Mouse (Mus musculus) lung, postnatal 4 days (tissue): Measurements from ENCODE around the gene Slc34a1.

Experiments
- DNase-seq, 2 experiments: peaks; one replicate each; pipeline ENCODE4 v3.0.0; 2021

The Slc34a1 gene

DNA sequence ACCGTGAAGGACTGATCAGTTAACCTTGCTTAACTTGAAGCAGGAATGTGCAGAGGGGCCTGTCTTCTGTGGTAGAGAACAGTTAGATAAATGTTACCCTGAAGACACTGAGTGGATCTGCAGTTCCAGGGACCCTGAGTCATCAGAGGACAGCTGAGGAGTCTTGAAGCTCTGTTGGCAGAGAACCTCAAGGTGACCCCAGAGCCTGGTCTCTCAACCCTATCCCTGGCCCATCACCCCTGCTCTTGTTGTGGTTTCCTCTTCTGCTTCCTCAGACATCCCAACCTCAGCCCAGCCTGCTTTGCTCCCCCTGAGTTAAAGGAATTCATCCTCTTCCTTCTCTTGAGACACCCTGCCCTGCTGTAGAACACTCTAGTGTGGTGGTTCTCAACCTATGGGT lies at the start of gene Slc34a1:
TSS of gene Slc34a1 (plus strand) at position 100 of the 400 bp plus-strand sequence.
- no peak for DNase-seq

DNA sequence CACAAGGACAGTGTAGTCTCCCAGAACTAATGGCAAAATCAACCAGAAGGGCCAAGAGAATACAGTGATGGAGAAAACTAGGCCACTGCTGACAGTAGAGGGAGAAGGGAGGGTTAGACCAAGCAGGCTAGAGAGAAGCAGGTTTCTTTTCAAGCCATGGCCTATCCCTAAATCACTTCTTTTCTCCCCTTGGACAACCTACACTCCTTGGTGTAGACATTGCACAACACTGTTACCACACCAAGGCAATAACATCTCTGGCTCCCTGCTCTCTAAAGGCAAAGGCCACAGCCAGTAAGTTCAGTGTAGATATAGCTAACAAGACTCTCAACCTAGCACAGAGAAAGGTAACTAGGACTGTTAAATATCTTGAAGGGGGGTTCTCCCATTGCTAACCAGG lies 36.8 kb upstream of the Slc34a1 start:
- no peak for DNase-seq

DNA sequence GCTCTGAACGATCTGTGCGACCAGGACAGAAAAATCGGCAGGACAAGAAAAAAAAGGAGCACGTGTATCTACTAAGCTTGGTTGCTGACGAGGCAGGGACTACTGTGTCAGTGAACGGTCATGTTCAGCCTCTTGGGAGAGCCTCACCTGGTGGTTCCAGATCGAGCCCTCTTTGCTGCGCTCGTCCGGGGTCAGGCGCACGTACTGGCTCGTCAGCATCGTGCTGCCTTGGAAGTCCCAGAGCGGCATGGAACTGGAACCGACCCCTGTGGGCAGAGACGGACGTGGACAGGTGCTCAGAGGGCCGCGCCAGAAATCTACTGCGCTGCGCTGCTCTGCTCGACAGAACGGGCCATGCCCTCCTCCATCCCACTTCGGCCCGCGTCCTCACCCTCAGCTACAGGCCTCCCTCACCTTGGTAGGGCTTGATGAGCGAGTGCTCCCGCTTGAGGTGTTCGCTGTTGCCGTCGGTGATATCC lies 36.0 kb upstream of the Slc34a1 start:
- no peak for DNase-seq

DNA sequence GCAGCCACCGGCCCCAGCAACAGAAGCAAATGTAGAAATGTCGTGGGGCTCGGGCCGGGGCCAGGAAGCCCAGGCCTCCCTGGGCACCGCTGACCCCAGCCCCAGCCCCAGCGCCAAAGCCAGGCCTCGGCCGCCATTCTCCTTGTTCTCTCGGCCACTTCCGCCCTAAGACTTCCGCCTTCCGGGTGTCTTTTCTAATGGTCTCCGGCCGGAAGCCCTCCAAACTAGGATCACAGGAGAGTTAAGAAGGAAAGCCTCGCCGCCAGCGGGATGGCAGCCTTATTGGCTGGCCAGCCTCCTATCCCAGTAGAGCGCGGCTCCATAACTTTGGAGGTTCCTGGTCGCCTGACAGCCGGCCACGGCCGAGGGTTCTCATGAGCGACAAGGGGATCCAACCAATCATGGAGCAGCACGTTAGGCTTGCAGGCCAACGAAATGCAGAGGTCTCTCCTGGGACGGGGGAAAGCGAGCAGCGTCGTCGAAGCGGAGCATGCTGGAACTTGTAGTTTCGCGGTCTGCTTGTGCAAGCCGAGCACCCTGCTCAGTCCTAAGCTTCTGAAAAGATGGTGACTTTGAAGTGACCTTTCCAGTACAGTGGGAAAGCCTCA lies 35.4 kb upstream of the Slc34a1 start, which contains the start of gene Lman2:
TSS of gene Lman2 (minus strand) at position 331 of the 608 bp plus-strand sequence.
- peak; percentile 96 to 99 for DNase-seq

DNA sequence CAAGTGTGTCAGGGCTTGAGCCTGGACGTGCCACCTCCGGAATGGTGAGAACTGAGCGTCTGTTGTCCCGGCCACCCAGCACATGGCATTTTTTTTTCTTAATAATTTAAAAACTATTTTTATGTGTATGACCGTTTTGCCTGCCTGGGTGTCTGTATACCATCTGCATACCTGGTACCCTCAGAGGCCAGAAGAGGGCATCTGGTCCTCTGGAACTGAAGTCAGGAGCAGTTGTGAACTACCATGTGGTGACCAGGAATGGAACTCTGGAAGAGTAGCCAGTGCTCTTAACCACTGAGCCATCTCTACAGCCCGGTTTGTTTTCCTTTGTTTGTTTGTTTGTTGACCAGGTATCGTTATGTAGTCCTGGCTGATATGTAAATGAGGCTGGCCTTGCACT lies 29.6 kb upstream of the Slc34a1 start:
- no peak for DNase-seq

DNA sequence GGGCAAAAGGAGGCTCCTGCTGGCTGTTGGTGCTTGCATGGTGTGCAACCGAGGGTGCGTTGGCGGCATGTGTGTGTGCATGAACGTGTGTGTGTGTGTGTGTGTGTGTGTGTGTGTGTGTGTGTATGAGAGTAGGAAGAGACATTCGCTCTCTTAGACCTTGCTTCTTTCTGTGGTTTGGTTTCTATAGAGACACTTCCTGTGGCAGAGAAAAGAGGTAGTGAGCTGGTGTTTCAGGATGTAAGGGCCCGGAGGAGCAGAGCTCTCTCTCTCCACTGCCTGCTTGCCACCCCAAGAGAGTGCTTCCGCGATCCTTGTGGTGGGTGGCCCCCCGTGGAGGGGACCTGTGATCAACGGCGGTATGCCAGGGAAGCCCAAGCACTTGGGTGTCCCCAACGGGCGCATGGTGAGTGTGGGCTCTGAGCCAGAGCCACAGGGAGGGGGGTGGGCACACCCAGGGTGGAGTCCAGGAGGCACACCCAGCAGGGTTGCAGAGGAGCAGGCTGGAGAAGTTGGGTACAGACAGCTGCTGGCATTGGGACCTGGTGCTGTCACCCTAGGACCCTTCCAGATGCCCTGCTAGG lies 28.4 kb upstream of the Slc34a1 start, which contains the start of gene Rgs14:
TSS of gene Rgs14 (plus strand) at position 202 of the 584 bp plus-strand sequence.
- peak; percentile 53 to 61 for DNase-seq

DNA sequence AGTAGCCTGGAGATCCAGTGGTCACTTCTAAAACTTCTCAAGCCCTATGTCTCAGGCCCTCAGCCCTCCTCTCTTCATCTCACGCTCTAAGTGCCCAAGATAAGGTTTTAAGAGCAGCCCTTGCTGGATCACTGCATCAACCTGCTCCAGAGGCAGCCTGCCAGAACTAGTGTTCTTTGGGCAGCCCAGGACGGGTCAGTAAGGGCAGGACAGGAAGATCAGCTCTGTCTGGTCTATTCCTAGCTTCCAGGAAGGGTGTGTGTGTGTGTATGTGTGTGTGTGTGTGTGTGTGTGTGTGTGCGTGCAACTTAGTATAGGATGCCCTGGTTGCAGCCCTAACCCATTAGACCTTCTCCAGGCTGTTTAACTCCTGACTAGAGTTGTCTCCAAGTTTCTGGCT lies 27.8 kb upstream of the Slc34a1 start:
- peak; percentile 23 to 37 for DNase-seq

DNA sequence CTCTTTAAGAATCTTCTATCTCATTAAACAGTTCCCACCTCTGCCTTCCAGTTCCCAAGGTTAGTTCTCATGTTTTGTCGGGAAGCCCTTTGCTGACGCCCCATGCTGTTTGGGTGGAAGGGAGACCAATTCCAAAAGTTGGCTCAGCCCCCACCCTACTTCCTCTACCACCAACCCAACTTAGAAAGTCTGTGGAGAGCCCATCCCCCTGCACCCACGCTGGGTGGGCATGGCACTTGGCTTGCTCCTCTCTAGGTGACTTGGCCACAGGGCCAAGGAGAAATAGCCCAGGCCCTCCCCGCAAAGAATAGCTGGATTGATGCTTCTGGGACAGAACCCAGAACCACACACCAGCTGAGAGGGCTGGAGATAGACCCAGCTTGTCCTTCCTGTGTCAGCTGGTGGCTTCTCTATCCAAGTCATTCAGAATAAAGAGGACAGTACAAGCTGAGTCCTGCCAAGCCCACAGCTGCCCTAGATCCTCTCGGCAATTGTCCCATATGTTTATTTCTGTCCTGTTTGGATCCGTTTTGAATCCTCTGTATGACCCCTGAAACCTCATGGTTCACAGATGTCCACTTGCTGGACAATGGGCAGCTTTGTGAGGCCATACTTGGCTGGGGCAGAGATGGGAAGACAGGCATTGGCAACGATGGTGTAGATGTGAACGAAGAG lies 26.8 kb upstream of the Slc34a1 start:
- DNase-seq = no peak

DNA sequence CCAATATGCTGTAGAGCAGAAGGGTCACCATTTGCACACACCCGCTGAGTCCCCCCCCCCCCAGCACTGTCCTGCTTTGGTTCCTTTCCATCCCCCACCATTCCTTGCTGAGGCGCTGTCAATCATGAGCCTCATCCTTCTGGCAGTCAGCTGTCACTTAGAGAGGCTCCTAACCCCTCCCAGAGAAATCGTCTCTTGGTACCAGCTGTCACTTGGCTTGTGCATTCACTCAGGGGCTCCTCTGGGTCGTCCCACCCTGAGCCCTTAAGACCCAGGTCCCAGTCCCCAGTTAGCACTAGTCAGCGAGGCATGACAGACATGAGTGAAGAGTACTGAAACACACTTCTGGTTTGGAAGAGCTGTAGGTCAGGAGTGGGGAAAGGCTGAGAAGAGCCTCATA lies 26.2 kb upstream of the Slc34a1 start:
- no peak for DNase-seq

DNA sequence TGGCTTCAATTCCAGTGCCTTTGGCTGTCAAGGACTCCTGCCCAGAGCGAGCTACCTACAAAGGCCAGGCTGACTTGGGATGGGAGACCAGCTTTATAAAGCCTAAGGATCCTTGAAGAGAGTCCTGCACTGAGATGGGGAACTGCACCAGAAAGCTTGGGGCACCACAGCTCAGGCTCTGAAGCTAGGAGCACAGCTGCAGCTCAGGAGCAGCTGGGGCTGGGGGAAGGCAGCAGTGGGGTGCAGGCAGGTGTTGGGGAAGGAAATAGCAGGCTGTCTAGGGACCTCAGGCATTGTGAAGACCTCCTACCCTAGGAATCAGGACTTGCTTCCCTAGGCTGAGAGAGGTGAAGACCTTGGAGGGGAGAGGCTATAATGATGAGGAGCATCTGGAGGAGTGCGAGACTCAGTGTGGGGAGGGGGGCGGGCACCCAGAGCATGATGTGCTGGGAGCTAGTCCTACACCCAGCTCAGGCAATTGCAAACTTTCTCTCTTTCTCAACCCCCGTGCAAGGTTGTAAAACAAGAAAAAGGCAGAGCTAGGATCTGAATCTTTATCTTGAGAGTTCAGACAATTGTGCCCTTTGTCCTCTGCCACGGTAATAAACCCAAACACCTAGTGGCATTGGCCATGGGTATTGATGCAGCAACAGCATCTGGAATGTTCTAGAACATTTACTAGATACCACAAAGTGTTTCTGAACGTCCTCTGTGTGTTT lies 23.6 kb upstream of the Slc34a1 start:
- DNase-seq = no peak

DNA sequence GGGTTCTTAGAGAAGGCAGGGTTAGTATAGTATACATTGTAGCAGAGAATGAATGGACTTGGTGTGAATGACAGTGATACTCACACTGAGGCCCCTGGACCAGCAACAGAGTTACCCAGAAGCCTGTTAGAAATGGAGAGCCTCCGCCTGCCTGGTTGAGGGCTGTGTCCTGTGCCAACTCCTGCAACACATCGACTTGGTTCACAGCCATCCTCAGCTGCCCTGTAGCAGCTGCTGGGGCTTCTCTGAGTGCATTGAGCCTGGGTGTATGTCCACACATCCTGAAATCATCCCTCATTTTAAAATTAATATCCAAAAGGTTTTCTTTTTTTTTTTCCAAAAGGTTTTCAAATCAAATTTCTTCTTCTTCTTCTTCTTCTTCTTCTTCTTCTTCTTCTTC lies 22.1 kb upstream of the Slc34a1 start:
- DNase-seq = no peak

DNA sequence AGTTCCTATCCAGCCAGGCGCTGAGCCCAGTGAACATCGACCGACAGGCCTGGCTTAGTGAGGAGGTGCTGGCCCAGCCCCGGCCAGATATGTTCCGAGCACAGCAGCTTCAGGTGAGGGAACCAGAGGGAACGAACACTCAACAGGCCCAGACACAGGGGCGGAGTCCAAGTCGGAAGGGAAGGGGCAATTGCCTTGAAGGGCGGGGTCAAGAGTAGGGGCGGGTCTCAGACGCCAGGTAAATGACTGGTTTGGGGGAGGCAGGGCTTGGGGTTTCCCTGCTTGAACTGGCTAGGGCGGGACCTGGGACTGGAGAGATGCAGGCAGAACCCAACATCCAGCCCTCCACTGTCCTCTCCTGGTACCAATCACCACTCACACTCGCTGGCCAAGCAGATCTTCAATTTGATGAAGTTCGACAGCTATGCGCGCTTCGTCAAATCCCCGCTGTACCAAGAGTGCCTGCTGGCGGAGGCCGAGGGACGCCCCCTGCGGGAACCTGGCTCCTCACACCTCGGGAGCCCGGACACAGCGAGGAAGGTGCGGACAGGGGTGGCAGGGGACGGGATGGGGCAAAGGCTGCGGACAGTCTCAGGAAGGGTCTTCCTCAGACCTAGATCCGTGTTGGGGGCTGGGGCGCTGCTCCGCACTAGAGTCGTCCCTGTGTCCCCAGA lies 18.9 kb upstream of the Slc34a1 start:
- DNase-seq = peak in 1 of 2 experiments; percentile 32

DNA sequence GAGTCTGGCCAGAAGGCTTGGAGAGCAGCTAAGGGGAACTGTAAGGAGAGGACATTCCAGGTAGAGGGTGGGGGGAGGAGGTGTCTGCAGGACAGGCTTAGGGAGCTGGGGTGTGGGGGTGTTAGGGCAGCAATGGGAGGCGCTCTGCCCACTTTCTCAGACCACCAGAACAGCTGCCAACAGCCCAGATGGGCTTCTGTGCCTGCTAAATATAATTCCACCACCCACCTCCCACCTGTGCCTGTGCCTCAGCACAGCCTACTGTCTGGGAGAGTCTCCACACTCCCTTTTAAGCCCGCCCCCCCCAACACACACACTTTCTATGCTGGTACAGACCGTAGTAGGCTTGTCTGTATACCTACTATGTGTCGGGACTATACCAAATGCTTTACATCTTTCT lies 16.2 kb upstream of the Slc34a1 start:
- DNase-seq = no peak

DNA sequence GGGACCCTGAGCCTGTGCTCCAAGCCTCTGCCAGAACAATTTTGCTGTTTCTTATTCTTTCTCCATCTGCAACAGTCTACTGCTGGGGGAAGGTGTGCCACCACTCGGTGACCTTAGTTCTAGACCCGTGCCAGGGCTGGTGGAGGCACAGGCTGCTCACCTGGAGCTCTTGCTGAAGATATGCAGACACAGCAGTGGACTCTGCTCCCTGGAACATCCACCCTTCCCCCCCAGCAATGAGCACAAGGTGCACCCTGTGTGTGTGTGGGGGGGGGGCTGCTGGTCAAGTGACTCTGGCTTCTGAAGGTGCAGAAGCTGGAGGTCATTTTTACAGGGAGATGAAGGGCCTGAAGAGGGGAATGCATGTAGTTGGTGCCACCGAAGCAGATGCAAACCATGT lies 7.3 kb upstream of the Slc34a1 start:
- no peak for DNase-seq

DNA sequence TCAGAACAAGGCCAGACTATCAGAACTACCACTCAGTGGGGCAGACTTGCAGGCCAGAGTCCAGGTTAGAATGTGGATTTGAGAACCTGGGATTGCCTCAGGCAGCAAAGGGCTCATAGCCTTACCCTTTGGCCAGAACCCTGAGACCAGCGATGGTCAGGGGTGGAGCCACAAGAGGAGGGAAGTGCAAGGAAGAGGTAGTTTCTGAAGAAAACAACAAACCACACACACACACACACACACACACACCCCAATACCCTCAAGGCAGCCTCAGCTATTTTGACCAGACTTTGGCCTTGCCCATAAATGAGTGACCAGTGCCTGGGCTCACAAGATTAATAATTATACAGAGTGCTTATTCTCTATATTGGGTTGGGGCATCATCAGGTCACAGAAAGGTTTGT lies 6.4 kb upstream of the Slc34a1 start:
- DNase-seq = no peak

DNA sequence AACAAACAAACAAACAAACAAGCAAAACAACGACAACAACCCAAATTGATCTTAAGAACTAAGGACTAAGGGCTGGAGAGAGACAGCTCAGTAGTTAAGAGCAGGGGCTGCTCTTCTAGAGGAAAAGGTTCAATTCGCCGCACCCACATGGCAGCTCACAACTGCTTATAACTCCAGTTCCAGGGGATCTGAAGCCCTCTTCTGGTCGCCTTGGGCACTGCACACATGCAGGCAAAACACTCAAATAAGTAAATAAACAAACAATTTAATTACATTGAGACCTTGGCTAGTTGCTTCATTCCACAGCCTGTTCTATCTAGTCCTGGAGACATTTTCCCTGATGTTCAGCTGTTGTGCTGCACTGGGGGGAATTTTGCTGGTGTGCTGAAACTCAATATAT lies 5.1 kb upstream of the Slc34a1 start:
- peak in 1 of 2 experiments; percentile 26 for DNase-seq

DNA sequence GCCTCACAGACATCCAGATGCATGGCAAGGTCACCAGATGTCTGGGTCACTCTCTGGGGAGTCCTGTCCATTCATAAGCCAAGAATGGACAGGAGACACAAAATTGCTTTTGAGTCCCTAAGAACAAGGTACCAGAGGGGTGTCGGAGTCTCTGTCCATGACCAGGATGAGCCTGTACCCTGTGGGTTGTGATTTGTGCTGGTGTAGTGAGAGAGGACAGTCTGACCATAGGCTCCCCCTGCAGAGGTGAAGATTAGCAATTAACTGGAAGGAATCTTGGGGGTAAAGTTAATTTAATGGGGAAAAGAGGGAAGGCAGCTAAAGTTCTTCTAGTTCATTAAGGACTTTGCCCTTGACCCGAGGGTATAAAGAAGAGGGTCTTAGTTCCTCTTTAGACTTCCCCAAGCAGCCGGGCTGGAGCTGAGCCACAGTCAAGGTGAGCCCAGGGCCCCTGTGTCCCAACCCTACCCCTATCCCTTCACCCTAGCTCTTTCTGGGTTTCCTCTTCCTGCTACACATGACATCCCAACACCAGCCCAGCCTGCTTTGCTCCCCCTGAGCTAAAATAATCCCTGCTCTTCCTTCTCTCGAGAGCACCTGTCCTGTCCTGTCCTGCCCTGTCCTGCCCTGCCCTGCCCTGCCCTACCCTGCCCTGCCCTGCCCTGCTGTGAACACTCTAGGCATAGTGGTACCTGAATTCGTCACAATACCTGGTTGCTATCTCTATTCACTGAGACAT lies 1.5 kb downstream of the Slc34a1 start:
- DNase-seq = no peak

DNA sequence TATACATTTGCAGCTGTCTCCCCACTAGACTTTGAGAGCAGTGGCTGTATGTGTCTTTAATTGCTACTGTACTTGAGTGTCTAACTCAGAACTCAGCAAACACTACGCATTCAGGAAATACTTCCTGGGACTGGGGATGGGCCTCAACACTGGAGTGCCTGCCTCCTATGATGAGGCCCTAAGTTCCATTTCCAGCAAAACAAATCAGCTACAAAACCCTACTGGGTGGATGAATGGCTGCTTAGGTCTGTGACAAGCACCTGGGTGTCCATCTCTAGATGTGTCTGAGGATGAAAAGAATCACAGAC lies 2.0 kb downstream of the Slc34a1 start:
- DNase-seq = no peak

DNA sequence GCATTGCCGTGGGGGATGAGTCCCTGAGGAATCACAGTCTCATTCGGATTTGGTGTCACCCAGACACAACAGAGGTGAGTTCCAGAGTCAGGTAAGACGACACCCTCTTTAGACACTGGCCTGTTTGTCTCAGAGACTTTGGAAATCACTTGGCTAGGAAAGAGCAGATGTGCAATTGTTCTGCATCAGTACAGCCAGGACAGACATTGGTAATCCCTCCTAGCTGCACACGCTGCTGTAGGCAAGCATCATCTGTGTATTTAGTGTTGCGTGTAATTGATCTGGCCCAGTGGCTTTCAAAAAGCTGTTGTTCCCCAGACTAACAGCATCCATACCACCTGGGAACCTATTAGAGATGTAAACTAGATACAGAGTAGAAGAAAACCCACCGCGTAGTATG lies 5.3 kb downstream of the Slc34a1 start:
- DNase-seq = no peak

DNA sequence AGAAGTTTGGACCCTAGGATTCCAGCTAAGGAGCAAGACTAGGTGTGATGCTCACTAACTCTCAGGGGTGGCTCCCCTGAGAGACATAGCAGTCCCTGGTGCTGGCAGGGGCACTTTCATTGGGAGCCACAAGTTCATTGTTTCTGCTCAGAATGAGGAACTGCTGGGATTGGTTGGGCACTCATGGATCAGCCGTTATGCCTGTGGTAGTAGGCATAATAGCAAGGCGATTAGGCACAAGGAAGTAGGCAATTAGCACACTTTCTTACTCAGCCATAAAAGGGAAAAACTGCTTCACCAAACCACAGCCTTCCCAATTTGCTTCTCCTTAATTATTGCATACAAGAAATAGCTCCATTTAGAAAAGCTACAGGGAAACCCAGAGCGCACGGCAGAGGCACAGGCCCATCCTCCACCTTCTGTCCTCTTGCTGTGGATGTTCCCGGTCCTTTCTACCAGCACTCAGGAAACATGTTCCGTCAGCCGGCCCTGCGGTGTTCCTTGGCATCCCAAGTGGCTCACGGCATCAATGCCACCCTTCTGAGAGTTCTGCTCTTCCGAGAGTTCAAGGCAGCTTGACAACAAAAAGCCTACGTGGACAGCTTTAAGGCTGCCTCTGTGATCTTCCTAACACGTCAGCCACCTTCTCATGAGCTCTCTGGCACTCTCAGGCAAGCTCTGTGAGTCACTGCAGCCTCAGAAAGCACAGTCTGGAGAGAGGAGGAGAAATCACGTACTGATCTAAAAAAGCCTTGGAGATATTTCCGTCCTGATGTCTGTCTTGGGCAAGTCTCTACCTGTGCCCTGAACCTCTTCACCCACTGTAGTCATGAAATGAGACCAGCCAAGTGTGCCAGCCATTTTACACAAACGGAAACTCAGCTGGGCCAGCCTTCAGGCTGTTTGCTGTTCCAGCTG lies 6.2 kb downstream of the Slc34a1 start:
- no peak for DNase-seq
